Mouse (Mus musculus): ENCODE measurements around the gene CK137956. TPM values are rescaled to one million over a fixed set of nuclear protein-coding genes. Genes with fewer than 3 reads are reported as not detected.

CK137956 gene
- polyA plus RNA-seq, 1 experiment: not detected

- Histone ChIP-seq H3K9me3 (peaks cover 60% of the 10 kb centered on the region), H3K36me3 (replicated peaks; ENCODE audit: low read length) (no peaks in the 10 kb centered on the region), H3K4me1 (no peaks in the 10 kb centered on the region), H3K4me3 (replicated peaks) (no peak overlapping the region), H3K27me3 (replicated peaks) (no peaks in the 10 kb centered on the region)
- TF ChIP-seq FLI1 (IDR thresholded peaks at IDR 0.05; ENCODE audit: low read length) (no peak), GATA1 (IDR thresholded peaks at IDR 0.05; ENCODE audit: borderline replicate concordance, low read length) (no peak)
Measured at GRCm38 (mm10) chr4:127937474-127937873, 33.3 kb downstream of the CK137956 start.

- Histone ChIP-seq H3K4me1 (no peaks in the 10 kb centered on the region), H3K36me3 (replicated peaks; ENCODE audit: low read length) (no peaks in the 10 kb centered on the region), H3K27me3 (replicated peaks) (no peaks in the 10 kb centered on the region), H3K9me3 (peaks cover 76% of the 10 kb centered on the region), H3K4me3 (replicated peaks) (no peak overlapping the region)
- TF ChIP-seq GATA1 (IDR thresholded peaks at IDR 0.05; ENCODE audit: borderline replicate concordance, low read length) (no peak), FLI1 (IDR thresholded peaks at IDR 0.05; ENCODE audit: low read length) (no peak)
Measured at GRCm38 (mm10) chr4:127935369-127935768, 35.4 kb downstream of the CK137956 start.

- Histone ChIP-seq H3K36me3 (replicated peaks; ENCODE audit: low read length) (no peaks in the 10 kb centered on the region), H3K4me3 (replicated peaks) (no peak overlapping the region), H3K27me3 (replicated peaks) (no peaks in the 10 kb centered on the region), H3K9me3 (peaks cover 50% of the 10 kb centered on the region), H3K4me1 (no peaks in the 10 kb centered on the region)
- no peak for TF ChIP-seq GATA1 (IDR thresholded peaks at IDR 0.05; ENCODE audit: borderline replicate concordance, low read length)
- TF ChIP-seq FLI1 (IDR thresholded peaks at IDR 0.05; ENCODE audit: low read length): no peak
Measured at GRCm38 (mm10) chr4:127913551-127913950, 57.2 kb downstream of the CK137956 start.

- Histone ChIP-seq H3K4me3 (replicated peaks) (peak overlapping the region; percentile 54), H3K27me3 (replicated peaks) (no peaks in the 10 kb centered on the region), H3K4me1 (no peaks in the 10 kb centered on the region), H3K36me3 (replicated peaks; ENCODE audit: low read length) (no peaks in the 10 kb centered on the region), H3K9me3 (peaks cover 64% of the 10 kb centered on the region)
- TF ChIP-seq GATA1 (IDR thresholded peaks at IDR 0.05; ENCODE audit: borderline replicate concordance, low read length) (no peak), FLI1 (IDR thresholded peaks at IDR 0.05; ENCODE audit: low read length) (no peak)
Measured at GRCm38 (mm10) chr4:127907151-127907550, 63.6 kb downstream of the CK137956 start.

- no peak for TF ChIP-seq FLI1 (IDR thresholded peaks at IDR 0.05; ENCODE audit: low read length)
- no peak for TF ChIP-seq GATA1 (IDR thresholded peaks at IDR 0.05; ENCODE audit: borderline replicate concordance, low read length)
- Histone ChIP-seq H3K4me3 (replicated peaks) (no peak overlapping the region), H3K9me3 (peaks cover 60% of the 10 kb centered on the region), H3K36me3 (replicated peaks; ENCODE audit: low read length) (no peaks in the 10 kb centered on the region), H3K4me1 (no peaks in the 10 kb centered on the region), H3K27me3 (replicated peaks) (no peaks in the 10 kb centered on the region)
Measured at GRCm38 (mm10) chr4:127903954-127904353, 66.8 kb downstream of the CK137956 start.

- no peak for TF ChIP-seq FLI1 (IDR thresholded peaks at IDR 0.05; ENCODE audit: low read length)
- TF ChIP-seq GATA1 (IDR thresholded peaks at IDR 0.05; ENCODE audit: borderline replicate concordance, low read length): no peak
- H3K9me3 ChIP-seq: peaks cover 45% of the 10 kb centered on the region
Measured at GRCm38 (mm10) chr4:127900893-127901456, 69.8 kb downstream of the CK137956 start.

GRCm38 (mm10) chr4:127889071-127889470, 81.7 kb downstream of the CK137956 start:
- TF ChIP-seq GATA1 (IDR thresholded peaks at IDR 0.05; ENCODE audit: borderline replicate concordance, low read length) (no peak), FLI1 (IDR thresholded peaks at IDR 0.05; ENCODE audit: low read length) (no peak)
- no peaks in the 10 kb centered on the region for H3K27me3 ChIP-seq (replicated peaks)
- no peaks in the 10 kb centered on the region for H3K4me1 ChIP-seq
- peaks cover 43% of the 10 kb centered on the region for H3K9me3 ChIP-seq
- H3K4me3 ChIP-seq (replicated peaks): no peak overlapping the region
- no peaks in the 10 kb centered on the region for H3K36me3 ChIP-seq (replicated peaks; ENCODE audit: low read length)

More at GRCm38 (mm10) chr4:127900893-127901456, 69.8 kb downstream of the CK137956 start:
- H3K27me3 ChIP-seq (replicated peaks): no peaks in the 10 kb centered on the region
- no peaks in the 10 kb centered on the region for H3K4me1 ChIP-seq
- H3K36me3 ChIP-seq (replicated peaks; ENCODE audit: low read length): no peaks in the 10 kb centered on the region
- no peak overlapping the region for H3K4me3 ChIP-seq (replicated peaks)

- H3K27me3 ChIP-seq (replicated peaks): no peaks in the 10 kb centered on the region
- peaks cover 36% of the 10 kb centered on the region for H3K9me3 ChIP-seq
- no peaks in the 10 kb centered on the region for H3K36me3 ChIP-seq (replicated peaks; ENCODE audit: low read length)
- peak overlapping the region; percentile 18 for H3K4me3 ChIP-seq (replicated peaks)
- no peaks in the 10 kb centered on the region for H3K4me1 ChIP-seq
- TF ChIP-seq FLI1 (IDR thresholded peaks at IDR 0.05; ENCODE audit: low read length) (no peak), GATA1 (IDR thresholded peaks at IDR 0.05; ENCODE audit: borderline replicate concordance, low read length) (no peak)
Measured at GRCm38 (mm10) chr4:127878966-127879365, 91.8 kb downstream of the CK137956 start.

Other genes starting within 250 kb of the CK137956 start
- gene Csmd2, start 16.9 kb upstream of the CK137956 start, polyA plus RNA-seq (2012; ENCODE audit: insufficient read depth, low replicate concordance): not detected in 2 replicates

All from megakaryocyte, embryonic 14.5 days (primary cell).